Mouse (Mus musculus): ENCODE measurements at regions not wholly inside any gene's neighbourhood (a gene's known extent, or its start where the extent isn't known, plus 50 kb on each side); places are given as distances from the start of the nearest gene placed in this dataset.

DNA sequence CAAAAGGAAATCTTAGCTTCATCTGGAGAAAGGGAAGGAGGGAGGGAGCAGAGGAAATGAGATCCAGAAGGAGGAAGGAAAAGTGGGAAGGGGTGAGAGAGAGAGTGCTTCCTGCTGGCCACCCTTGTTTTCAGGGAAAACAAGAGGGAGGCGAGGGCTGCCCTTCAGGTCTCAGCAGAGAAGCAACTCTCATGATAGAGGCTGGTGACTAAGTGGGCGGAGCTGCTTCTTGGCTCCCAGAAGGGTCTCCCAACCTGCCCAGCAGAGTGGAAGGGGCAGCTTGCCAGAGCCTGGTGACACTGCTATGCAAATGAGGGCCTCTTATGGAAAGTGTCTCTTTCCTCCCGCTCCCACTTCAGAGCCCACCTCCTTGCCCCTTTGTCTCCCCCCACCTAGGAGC is 285.8 kb downstream of the Barhl2 start:
- TF ChIP-seq CTCF (IDR thresholded peaks at IDR 0.05; ENCODE audit: borderline replicate concordance, extremely low read depth, insufficient read depth, insufficient read length), result no peak
- TF ChIP-seq POLR2A (IDR thresholded peaks at IDR 0.05; ENCODE audit: borderline replicate concordance, extremely low read depth, insufficient read depth, insufficient read length, poor library complexity, severe bottlenecking), result no peak
